Mouse (Mus musculus) limb, embryonic 13.5 days (tissue): Measurements from ENCODE around the gene Sox13. TPM values are rescaled to one million over a fixed set of nuclear protein-coding genes. Genes with fewer than 3 reads are reported as not detected.
"Not testable (repeated sequence)": the region's sequence is repeated elsewhere in the genome, so short reads cannot be mapped to it uniquely, and the experiment has no call there.

Source experiments
- ATAC-seq: fragments of 200-750 bp; cut with Nextera tagmentation; 2 replicates; pipeline ENCODE4 v1.8.0; 2017; ENCODE audit warnings: low read depth, moderate number of reproducible peaks, moderate TSS enrichment; ENCODE audit not compliant: low FRiP score
- H3K27ac ChIP-seq: fragments of 300-500 bp; sonication (generic); 2 replicates; pipeline ENCODE4 v1.5.1; 2015; ENCODE audit warnings: inconsistent platforms, mild to moderate bottlenecking, moderate library complexity
- H3K27me3 ChIP-seq: fragments of 300-500 bp; sonication (generic); 2 replicates; pipeline ENCODE4 v1.6.1; 2015; ENCODE audit warnings: mild to moderate bottlenecking, inconsistent platforms
- H3K36me3 ChIP-seq: fragments of 300-500 bp; sonication (generic); 2 replicates; pipeline ENCODE4 v1.6.1; 2015; ENCODE audit warnings: inconsistent platforms, mild to moderate bottlenecking, moderate library complexity
- H3K4me1 ChIP-seq: fragments of 300-500 bp; sonication (generic); 2 replicates; pipeline ENCODE4 v1.6.1; 2015; ENCODE audit warnings: inconsistent platforms
- H3K4me2 ChIP-seq: fragments of 300-500 bp; sonication (generic); replicated peaks from 2 replicates; pipeline ENCODE4 v1.6.1; 2015; ENCODE audit warnings: inconsistent platforms, mild to moderate bottlenecking, moderate library complexity
- H3K4me3 ChIP-seq: fragments of 300-500 bp; sonication (generic); 2 replicates; pipeline ENCODE4 v1.5.1; 2015; ENCODE audit warnings: moderate library complexity, mild to moderate bottlenecking, inconsistent platforms
- H3K9ac ChIP-seq: fragments of 300-500 bp; sonication (generic); 2 replicates; pipeline ENCODE4 v1.6.1; 2015; ENCODE audit warnings: mild to moderate bottlenecking, inconsistent platforms
- H3K9me3 ChIP-seq: fragments of 300-500 bp; sonication (generic); 2 replicates; pipeline ENCODE4 v1.6.1; 2016; ENCODE audit warnings: inconsistent platforms
- WGBS: fragments of 180-500 bp; shearing (Covaris S2); methylation state at CpG from one replicate; pipeline ENCODE4 v1.1.7; 2015; 5-methylcytosine and 5-hydroxymethylcytosine counted together
- polyA plus RNA-seq: library from polyadenylated mRNA; unstranded; fragments of >200 nt; fragmentation: Nextera tagmentation; extraction: Ambion mirVana; gene quantifications from 2 replicates; pipeline ENCODE4 v1.2.1, GENCODE M21; 2015

The Sox13 gene
- polyA plus RNA-seq, 1 experiment from 2014 or later, result 3.9 TPM

GRCm38 (mm10) chr1:133361006-133361405 lies 63.2 kb downstream of the Sox13 start:
- no peak for ATAC-seq
- Histone ChIP-seq H3K27ac (no peak overlapping the region), H3K4me1 (peaks cover 17% of the 10 kb centered on the region), H3K9ac (no peak overlapping the region), H3K9me3 (no peaks in the 10 kb centered on the region), H3K4me3 (no peak overlapping the region), H3K36me3 (no peaks in the 10 kb centered on the region), H3K27me3 (peaks cover 40% of the 10 kb centered on the region), H3K4me2 (no peak overlapping the region)
- 89% methylated on average over 6 of the region's 6 CpGs for WGBS

GRCm38 (mm10) chr1:133356330-133356729 lies 67.8 kb downstream of the Sox13 start:
- no peaks in the 10 kb centered on the region for H3K9me3 ChIP-seq
- H3K4me3 ChIP-seq, result no peak overlapping the region
- peaks cover 5% of the 10 kb centered on the region for H3K4me1 ChIP-seq
- peaks cover 34% of the 10 kb centered on the region for H3K27me3 ChIP-seq
- 53% methylated on average over 8 of the region's 8 CpGs for WGBS
- H3K9ac ChIP-seq, result no peak overlapping the region
- no peak overlapping the region for H3K4me2 ChIP-seq
- ATAC-seq, result no peak
- H3K27ac ChIP-seq, result no peak overlapping the region
- no peaks in the 10 kb centered on the region for H3K36me3 ChIP-seq

GRCm38 (mm10) chr1:133355912-133356311 lies 68.3 kb downstream of the Sox13 start:
- H3K4me2 ChIP-seq, result no peak overlapping the region
- no peaks in the 10 kb centered on the region for H3K9me3 ChIP-seq
- no peaks in the 10 kb centered on the region for H3K36me3 ChIP-seq
- H3K27ac ChIP-seq, result no peak overlapping the region
- peaks cover 38% of the 10 kb centered on the region for H3K27me3 ChIP-seq
- ATAC-seq, result no peak; the same call in 1 of the 2 replicates
- H3K9ac ChIP-seq, result no peak overlapping the region
- 57% methylated on average over 15 of the region's 15 CpGs for WGBS
- no peak overlapping the region for H3K4me3 ChIP-seq
- H3K4me1 ChIP-seq, result peaks cover 5% of the 10 kb centered on the region

GRCm38 (mm10) chr1:133355469-133355868 lies 68.7 kb downstream of the Sox13 start:
- H3K9me3 ChIP-seq, result no peaks in the 10 kb centered on the region
- ATAC-seq, result no peak
- no peaks in the 10 kb centered on the region for H3K36me3 ChIP-seq
- no peak overlapping the region for H3K4me2 ChIP-seq
- H3K9ac ChIP-seq, result no peak overlapping the region
- no peak overlapping the region for H3K27ac ChIP-seq
- no peak overlapping the region for H3K4me3 ChIP-seq
- WGBS, result 36% methylated on average over 5 of the region's 5 CpGs
- peaks cover 38% of the 10 kb centered on the region for H3K27me3 ChIP-seq
- H3K4me1 ChIP-seq, result peaks cover 5% of the 10 kb centered on the region

GRCm38 (mm10) chr1:133353371-133353809 lies 70.8 kb downstream of the Sox13 start:
- peaks cover 28% of the 10 kb centered on the region for H3K27me3 ChIP-seq
- H3K4me3 ChIP-seq, result no peak overlapping the region
- peaks cover 5% of the 10 kb centered on the region for H3K4me1 ChIP-seq
- no peaks in the 10 kb centered on the region for H3K9me3 ChIP-seq
- H3K27ac ChIP-seq, result no peak overlapping the region
- WGBS, result 47% methylated on average over 12 of the region's 12 CpGs
- no peak overlapping the region for H3K9ac ChIP-seq
- no peak overlapping the region for H3K4me2 ChIP-seq
- no peak for ATAC-seq
- no peaks in the 10 kb centered on the region for H3K36me3 ChIP-seq

GRCm38 (mm10) chr1:133351762-133352161 lies 72.4 kb downstream of the Sox13 start:
- Histone ChIP-seq H3K9ac (no peak overlapping the region), H3K4me3 (no peak overlapping the region), H3K9me3 (no peaks in the 10 kb centered on the region), H3K36me3 (no peaks in the 10 kb centered on the region), H3K4me1 (peaks cover 5% of the 10 kb centered on the region), H3K27me3 (peaks cover 28% of the 10 kb centered on the region), H3K4me2 (no peak overlapping the region), H3K27ac (no peak overlapping the region)
- 31% methylated on average over 9 of the region's 9 CpGs for WGBS
- no peak for ATAC-seq

GRCm38 (mm10) chr1:133350210-133350609 lies 74.0 kb downstream of the Sox13 start, which contains the start of gene Ren1:
Gene Ren1 (plus strand): TSS chr1:133350510.
- Histone ChIP-seq H3K9ac (no peak within 1 kb of the TSS), H3K4me3 (no peak within 1 kb of the TSS), H3K4me1 (no peaks in the 10 kb centered on the region), H3K4me2 (no peak within 1 kb of the TSS), H3K9me3 (no peaks in the 10 kb centered on the region), H3K36me3 (no peaks in the 10 kb centered on the region), H3K27me3 (peaks cover 22% of the 10 kb centered on the region), H3K27ac (no peak within 1 kb of the TSS)
- WGBS, result 100% methylated on average over 1 of the region's 1 CpGs
- ATAC-seq, result no peak

GRCm38 (mm10) chr1:133347693-133348520 lies 76.3 kb downstream of the Sox13 start:
- Histone ChIP-seq H3K4me2 (no peak overlapping the region), H3K9ac (no peak overlapping the region), H3K36me3 (no peaks in the 10 kb centered on the region), H3K27me3 (peaks cover 17% of the 10 kb centered on the region), H3K4me1 (no peaks in the 10 kb centered on the region), H3K9me3 (no peaks in the 10 kb centered on the region), H3K27ac (no peak overlapping the region), H3K4me3 (no peak overlapping the region)
- no peak for ATAC-seq
- 72% methylated on average over 11 of the region's 11 CpGs for WGBS

GRCm38 (mm10) chr1:133347226-133347625 lies 77.0 kb downstream of the Sox13 start:
- Histone ChIP-seq H3K9me3 (no peaks in the 10 kb centered on the region), H3K36me3 (no peaks in the 10 kb centered on the region), H3K27ac (no peak overlapping the region), H3K4me2 (no peak overlapping the region), H3K27me3 (peaks cover 12% of the 10 kb centered on the region), H3K9ac (no peak overlapping the region), H3K4me1 (no peaks in the 10 kb centered on the region), H3K4me3 (no peak overlapping the region)
- ATAC-seq, result no peak
- WGBS, result 63% methylated on average over 3 of the region's 3 CpGs

- H3K4me2 ChIP-seq, result no peak overlapping the region
- no peak overlapping the region for H3K4me3 ChIP-seq
- H3K27ac ChIP-seq, result no peak overlapping the region
- WGBS, result 83% methylated on average over 9 of the region's 9 CpGs
- no peak for ATAC-seq
- no peak overlapping the region for H3K9ac ChIP-seq
- H3K4me1 ChIP-seq, result no peaks in the 10 kb centered on the region
- H3K36me3 ChIP-seq, result no peaks in the 10 kb centered on the region
- peaks cover 5% of the 10 kb centered on the region for H3K27me3 ChIP-seq
- no peaks in the 10 kb centered on the region for H3K9me3 ChIP-seq
Measured at GRCm38 (mm10) chr1:133346531-133346930, 77.6 kb downstream of the Sox13 start.

GRCm38 (mm10) chr1:133344357-133344756 lies 79.8 kb downstream of the Sox13 start:
- WGBS, result 82% methylated on average over 2 of the region's 2 CpGs
- no peaks in the 10 kb centered on the region for H3K9me3 ChIP-seq
- no peak overlapping the region for H3K9ac ChIP-seq
- no peak overlapping the region for H3K4me3 ChIP-seq
- H3K36me3 ChIP-seq, result no peaks in the 10 kb centered on the region
- no peaks in the 10 kb centered on the region for H3K27me3 ChIP-seq
- H3K4me2 ChIP-seq, result no peak overlapping the region
- H3K4me1 ChIP-seq, result no peaks in the 10 kb centered on the region
- no peak for ATAC-seq
- H3K27ac ChIP-seq, result no peak overlapping the region

GRCm38 (mm10) chr1:133340403-133340802 lies 83.8 kb downstream of the Sox13 start:
- not testable (repeated sequence) for H3K36me3 ChIP-seq, H3K4me2 ChIP-seq, H3K4me1 ChIP-seq, H3K9me3 ChIP-seq, H3K9ac ChIP-seq, H3K4me3 ChIP-seq, H3K27ac ChIP-seq, ATAC-seq, H3K27me3 ChIP-seq
- 80% methylated on average over 1 of the region's 1 CpGs for WGBS

- Histone ChIP-seq H3K9me3 (peaks cover 4% of the 10 kb centered on the region; the same call in 1 of the 2 replicates), H3K9ac (no peak overlapping the region), H3K4me1 (peaks cover 6% of the 10 kb centered on the region), H3K4me3 (no peak overlapping the region), H3K4me2 (no peak overlapping the region), H3K27ac (no peak overlapping the region), H3K27me3 (peaks cover 31% of the 10 kb centered on the region), H3K36me3 (no peaks in the 10 kb centered on the region)
- ATAC-seq, result no peak
- WGBS, result 82% methylated on average over 6 of the region's 6 CpGs
Measured at GRCm38 (mm10) chr1:133333937-133334336, 90.2 kb downstream of the Sox13 start.
